Mouse (Mus musculus) E14TG2a.4 (cell line): ENCODE results near the gene Rnaseh2a.

ENCODE experiments used
- H3K27me3 ChIP-seq: 2 replicates; pipeline ENCODE4 v1.6.1; 2014; ENCODE audit warnings: low read length, control low read depth; ENCODE audit not compliant: insufficient read depth
- H3K36me3 ChIP-seq: 2 replicates; pipeline ENCODE4 v1.6.1; 2014; ENCODE audit warnings: low read length, control low read depth; ENCODE audit not compliant: insufficient read depth
- H3K4me1 ChIP-seq: replicated peaks from 2 replicates; pipeline ENCODE4 v1.6.1; 2014; ENCODE audit warnings: low read depth, low read length, control low read depth
- H3K4me3 ChIP-seq: replicated peaks from 2 replicates; pipeline ENCODE4 v1.5.1; 2014; ENCODE audit warnings: mild to moderate bottlenecking, low read length
- H3K9me3 ChIP-seq: 2 replicates; pipeline ENCODE4 v1.6.1; 2014; ENCODE audit warnings: low read length, control low read depth
- CTCF ChIP-seq: conservative IDR thresholded peaks from 2 replicates; pipeline ENCODE4 v1.5.1; 2014; ENCODE audit warnings: low read length
- NANOG ChIP-seq: IDR thresholded peaks from 2 replicates; pipeline ENCODE4 v1.6.1; 2014; ENCODE audit warnings: borderline replicate concordance, low read length, mixed read lengths
- POU5F1 ChIP-seq: IDR thresholded peaks from 2 replicates; pipeline ENCODE4 v1.6.1; 2014; ENCODE audit warnings: low read length, borderline replicate concordance

Gene Rnaseh2a

DNA sequence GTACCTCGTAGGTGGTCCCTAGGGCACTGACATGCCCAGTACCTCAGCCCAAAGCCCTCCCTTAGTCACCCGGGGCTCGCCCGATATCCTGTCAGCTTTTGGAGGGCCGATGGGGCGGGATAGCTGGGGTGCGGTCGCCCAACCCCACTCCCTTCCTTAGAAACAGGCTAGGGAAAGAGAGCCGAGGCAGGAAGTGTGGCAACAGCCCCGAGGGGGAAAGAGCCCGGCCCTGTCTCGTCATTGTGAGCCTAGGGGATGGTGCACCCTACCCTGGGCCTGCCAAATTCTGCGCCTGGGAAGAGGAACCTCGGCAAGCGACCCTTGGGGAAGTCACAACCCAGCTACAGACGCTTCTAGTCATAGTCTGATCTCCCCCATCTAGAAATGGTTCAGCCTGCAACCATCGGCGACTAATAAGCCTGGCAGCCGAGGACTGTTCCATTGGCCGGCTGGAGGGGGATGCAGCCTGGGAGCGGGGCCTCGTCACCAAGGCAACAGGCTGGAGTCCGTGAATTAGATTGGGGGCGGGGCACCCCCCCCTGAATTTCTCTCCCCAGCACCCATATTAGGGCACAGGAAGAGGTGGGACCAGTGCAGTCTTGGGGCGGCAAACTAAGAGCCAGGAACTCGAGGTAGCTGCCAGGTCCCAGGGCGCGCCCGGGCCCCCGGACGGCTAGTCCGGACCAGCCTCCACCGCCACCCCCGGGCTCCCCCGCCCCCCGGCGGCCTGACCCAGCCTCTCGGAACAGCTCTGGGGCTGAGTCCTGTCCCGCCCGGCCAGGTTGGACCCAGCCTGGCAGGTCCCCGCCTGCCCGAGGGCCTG, 10.2 kb upstream of the Rnaseh2a start:
- Histone ChIP-seq H3K9me3 (no peaks in the 10 kb centered on the region), H3K27me3 (no peaks in the 10 kb centered on the region), H3K36me3 (peaks cover 13% of the 10 kb centered on the region; the same call in 1 of the 2 replicates), H3K4me1 (peaks cover 70% of the 10 kb centered on the region), H3K4me3 (peak overlapping the region; percentile 91)
- TF ChIP-seq POU5F1 (no peak), CTCF (no peak)

DNA sequence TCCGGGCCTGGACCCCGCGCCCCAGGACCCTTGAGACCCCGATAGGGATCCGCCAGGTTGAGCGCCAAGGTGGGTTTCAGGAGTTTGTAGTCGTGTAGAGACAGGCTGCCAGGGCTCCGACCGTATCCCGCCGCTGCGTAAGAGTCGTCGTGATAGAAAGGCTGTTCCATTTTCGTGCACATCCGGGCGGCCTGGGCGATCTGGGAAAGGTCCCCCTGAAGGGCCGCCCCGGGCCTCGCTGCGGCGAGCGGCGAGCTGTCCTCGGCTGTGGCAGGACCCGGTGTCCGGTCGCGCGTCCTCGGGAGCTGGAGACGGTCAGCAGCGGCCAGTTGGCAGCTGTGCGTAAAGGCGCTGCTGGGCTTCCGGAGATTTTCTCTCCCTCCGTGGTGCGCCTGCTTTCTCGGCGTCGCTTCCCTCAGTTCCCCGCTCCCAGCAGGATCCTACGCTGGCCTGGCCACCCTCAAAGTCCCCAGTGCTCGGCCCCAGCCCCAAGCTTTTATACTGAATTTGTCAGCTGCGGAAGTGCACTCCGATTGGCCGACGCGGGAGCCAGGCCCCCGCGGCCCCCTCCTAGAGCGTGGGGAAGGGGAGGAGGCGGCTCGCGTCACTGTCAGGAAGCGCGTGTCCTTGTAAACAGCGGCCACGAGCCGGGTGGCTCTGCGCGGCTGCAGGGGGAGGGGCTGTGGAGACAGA, 8.8 kb upstream of the Rnaseh2a start, which contains the start of gene Junb:
TSS of gene Junb (minus strand) at position 471 of the 693 bp plus-strand sequence.
- Histone ChIP-seq H3K4me3 (peak within 1 kb of the TSS; percentile 91), H3K9me3 (no peaks in the 10 kb centered on the region), H3K36me3 (peaks cover 16% of the 10 kb centered on the region), H3K4me1 (peaks cover 68% of the 10 kb centered on the region), H3K27me3 (no peaks in the 10 kb centered on the region)
- TF ChIP-seq POU5F1: no peak
- TF ChIP-seq NANOG: no peak
- no peak for TF ChIP-seq CTCF

DNA sequence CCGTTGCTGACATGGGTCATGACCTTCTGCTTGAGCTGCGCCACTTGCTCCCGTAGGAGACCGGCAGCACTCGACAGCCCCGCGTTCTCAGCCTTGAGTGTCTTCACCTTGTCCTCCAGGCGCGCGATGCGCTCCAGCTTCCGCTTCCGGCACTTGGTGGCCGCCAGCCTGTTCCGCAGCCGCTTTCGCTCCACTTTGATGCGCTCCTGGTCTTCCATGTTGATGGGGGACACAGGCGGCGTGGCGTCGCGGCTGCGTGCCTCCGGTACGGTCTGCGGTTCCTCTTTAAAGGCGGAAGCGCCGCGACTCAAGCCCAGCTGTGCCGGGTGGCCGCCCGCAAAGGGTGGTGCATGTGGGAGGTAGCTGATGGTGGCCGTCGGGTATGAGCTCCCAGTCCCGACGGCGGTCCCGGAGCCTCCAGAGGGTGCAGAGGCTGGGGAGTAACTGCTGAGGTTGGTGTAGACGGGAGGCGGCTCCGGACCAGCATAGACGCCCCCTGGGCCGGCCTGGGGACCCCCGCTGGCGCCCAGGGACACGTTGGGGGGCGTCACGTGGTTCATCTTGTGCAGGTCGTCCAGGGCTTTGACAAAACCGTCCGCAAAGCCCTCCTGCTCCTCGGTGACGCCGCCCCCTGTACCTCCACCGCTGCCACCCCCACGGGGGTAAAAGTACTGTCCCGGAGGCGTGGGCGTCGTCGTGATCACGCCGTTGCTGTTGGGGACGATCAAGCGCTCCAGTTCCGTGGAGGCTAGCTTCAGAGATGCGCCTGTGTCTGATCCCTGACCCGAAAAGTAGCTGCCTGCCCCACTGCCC, 8.1 kb upstream of the Rnaseh2a start:
- Histone ChIP-seq H3K9me3 (no peaks in the 10 kb centered on the region), H3K4me3 (peak overlapping the region; percentile 91), H3K27me3 (no peaks in the 10 kb centered on the region), H3K36me3 (peaks cover 21% of the 10 kb centered on the region), H3K4me1 (peaks cover 63% of the 10 kb centered on the region)
- TF ChIP-seq CTCF (no peak), NANOG (no peak)

DNA sequence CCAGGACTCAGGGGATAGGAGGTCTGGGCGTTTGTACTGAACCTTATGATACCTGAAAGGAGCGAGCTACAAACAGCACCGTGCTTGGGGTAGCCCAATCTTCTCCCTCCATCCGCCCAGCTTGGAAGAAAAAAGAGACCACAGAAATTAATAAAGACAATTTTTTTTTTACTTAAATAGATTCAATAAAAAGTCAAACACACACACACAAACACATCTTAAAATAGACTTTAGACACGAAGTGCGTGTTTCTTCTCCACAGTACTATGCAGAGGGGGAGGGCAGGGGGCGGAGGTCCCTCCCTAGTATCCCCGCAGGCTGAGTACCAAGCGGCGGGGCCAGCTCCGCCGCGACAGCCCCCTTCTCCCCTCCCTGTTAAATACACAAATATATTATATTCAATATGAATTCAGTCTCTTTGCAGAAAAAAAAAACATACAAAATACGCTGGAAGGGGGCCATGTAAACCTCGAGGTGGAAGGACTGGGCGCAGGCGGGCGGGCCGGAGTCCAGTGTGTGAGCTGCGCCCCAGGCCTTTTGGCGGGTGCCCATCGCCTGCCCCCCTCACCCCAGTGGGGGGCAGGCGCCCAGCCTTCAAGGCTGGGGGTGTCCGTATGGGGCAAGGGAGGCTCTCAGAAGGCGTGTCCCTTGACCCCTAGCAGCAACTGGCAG, 7.3 kb upstream of the Rnaseh2a start:
- no peaks in the 10 kb centered on the region for H3K9me3 ChIP-seq
- peak overlapping the region; percentile 91 for H3K4me3 ChIP-seq
- peaks cover 27% of the 10 kb centered on the region for H3K36me3 ChIP-seq
- H3K4me1 ChIP-seq: peaks cover 55% of the 10 kb centered on the region
- TF ChIP-seq POU5F1 (no peak), NANOG (no peak), CTCF (no peak)
- no peaks in the 10 kb centered on the region for H3K27me3 ChIP-seq

DNA sequence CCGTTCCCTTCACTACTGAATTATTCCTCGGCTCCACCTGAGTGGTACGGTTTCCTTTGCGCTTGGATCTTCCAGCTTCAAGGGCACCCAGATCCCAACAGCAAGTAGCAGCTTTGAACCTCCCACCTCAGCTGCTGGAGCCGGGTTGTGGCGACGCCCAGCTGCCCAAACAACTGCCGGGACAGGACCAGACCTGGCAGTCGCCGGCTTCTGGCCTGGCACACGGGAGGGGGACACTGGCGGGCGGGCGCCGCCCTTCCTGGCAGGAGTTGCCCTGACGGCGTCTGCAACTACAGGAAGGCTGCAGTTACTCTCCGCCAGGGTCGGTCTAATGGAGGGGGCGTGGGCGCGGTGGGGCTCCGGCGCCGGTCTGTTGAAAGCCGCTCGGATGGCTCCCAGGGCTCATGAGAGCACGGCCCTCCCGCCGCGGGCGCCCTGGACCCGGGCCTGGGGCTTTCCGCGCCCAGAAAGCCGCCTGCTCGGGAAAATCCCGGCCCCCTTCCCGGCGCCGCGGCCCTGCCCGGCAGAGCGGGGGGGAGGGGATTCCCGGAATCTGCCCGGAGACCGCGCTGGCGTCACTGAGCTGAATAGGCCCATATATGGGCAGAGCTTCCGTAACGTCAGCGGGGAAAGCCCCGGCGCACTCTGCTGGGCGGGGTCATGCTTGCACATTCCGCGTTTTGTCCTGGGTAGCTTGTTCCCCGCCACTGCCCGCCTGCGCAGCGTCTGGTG, 6.6 kb upstream of the Rnaseh2a start:
- Histone ChIP-seq H3K9me3 (no peaks in the 10 kb centered on the region), H3K4me1 (peaks cover 54% of the 10 kb centered on the region), H3K36me3 (peaks cover 34% of the 10 kb centered on the region), H3K4me3 (peak overlapping the region; percentile 91), H3K27me3 (no peaks in the 10 kb centered on the region)
- TF ChIP-seq CTCF (no peak), POU5F1 (no peak), NANOG (no peak)

DNA sequence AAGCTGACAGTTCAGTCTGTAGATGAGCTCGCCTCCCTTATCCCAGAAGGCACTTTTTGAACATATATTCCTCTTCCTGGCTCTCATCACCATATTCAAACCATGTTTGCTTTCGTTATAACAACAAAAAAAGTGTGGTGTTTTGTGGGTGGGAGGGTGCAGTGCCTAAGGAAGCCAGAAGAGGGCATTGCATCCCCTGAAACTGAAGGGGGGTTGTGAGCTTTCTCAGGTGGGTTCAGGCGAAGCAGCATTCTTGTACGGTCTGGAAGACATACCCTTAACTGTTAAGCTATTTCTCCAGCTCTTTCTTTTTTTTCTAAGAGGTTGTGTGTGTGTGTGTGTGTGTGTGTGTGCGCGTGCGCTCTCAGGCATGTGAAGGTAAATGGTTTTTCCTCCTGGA, 5.9 kb upstream of the Rnaseh2a start:
- TF ChIP-seq CTCF (peak; percentile 99), POU5F1 (no peak)
- Histone ChIP-seq H3K27me3 (no peaks in the 10 kb centered on the region), H3K9me3 (no peaks in the 10 kb centered on the region), H3K4me1 (peaks cover 54% of the 10 kb centered on the region), H3K36me3 (peaks cover 41% of the 10 kb centered on the region), H3K4me3 (peak overlapping the region; percentile 91)

DNA sequence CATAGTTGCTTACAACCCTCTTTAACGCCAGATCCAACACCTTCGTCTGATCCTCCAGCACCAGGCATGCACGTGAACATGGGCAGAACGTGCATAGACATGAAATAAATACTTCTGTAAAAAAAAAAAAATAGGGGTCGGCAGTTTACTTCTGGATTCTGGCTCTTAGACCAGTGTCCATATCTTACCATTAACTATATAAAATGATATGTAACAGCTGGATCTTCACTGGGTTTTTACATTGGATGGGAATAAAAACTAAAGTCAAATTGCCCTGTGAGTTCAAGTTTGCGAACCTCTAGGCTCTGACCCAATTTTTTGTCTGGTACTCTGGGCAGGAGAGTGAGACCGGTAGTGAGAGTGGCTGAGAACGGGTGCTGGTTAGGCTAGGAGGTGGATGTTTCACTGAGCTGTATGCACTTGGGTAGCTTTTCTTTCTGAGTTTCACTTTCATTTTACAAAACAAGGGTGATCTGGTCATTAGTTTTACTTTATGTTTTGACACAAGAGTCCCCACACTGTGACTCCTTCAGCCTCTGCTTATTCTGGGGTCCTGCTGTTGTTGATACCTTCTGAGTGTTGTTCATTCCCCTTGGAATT, 5.1 kb upstream of the Rnaseh2a start:
- no peak overlapping the region for H3K4me3 ChIP-seq
- H3K27me3 ChIP-seq: no peaks in the 10 kb centered on the region
- no peaks in the 10 kb centered on the region for H3K9me3 ChIP-seq
- peaks cover 45% of the 10 kb centered on the region for H3K36me3 ChIP-seq
- TF ChIP-seq POU5F1: no peak
- no peak for TF ChIP-seq CTCF
- TF ChIP-seq NANOG: no peak
- peaks cover 56% of the 10 kb centered on the region for H3K4me1 ChIP-seq
